Mouse (Mus musculus) embryonic facial prominence, embryonic 10.5 days (tissue): ENCODE measurements at regions not wholly inside any gene's neighbourhood (a gene's known extent, or its start where the extent isn't known, plus 50 kb on each side); places are given as distances from the start of the nearest gene placed in this dataset.

ENCODE experiments used
- DNase-seq: peaks from one replicate; pipeline ENCODE4 v3.0.0-alpha.2; 2017; ENCODE audit warnings: low spot score
- H3K27ac ChIP-seq: fragments of 300-500 bp; sonication (generic); replicated peaks from 2 replicates; pipeline ENCODE4 v1.5.1; 2016; ENCODE audit warnings: mild to moderate bottlenecking
- H3K27me3 ChIP-seq: fragments of 300-500 bp; sonication (generic); replicated peaks from 2 replicates; pipeline ENCODE4 v1.6.1; 2016; ENCODE audit warnings: low read depth, mild to moderate bottlenecking; ENCODE audit not compliant: poor library complexity, severe bottlenecking
- H3K36me3 ChIP-seq: fragments of 300-500 bp; sonication (generic); replicated peaks from 2 replicates; pipeline ENCODE4 v1.6.1; 2016; ENCODE audit warnings: mild to moderate bottlenecking, moderate library complexity
- H3K4me1 ChIP-seq: fragments of 300-500 bp; sonication (generic); 2 replicates; pipeline ENCODE4 v1.6.1; 2016
- H3K4me3 ChIP-seq: fragments of 300-500 bp; sonication (generic); 2 replicates; pipeline ENCODE4 v1.5.1; 2016; ENCODE audit warnings: mild to moderate bottlenecking, moderate library complexity
- H3K9me3 ChIP-seq: fragments of 300-500 bp; sonication (generic); 2 replicates; pipeline ENCODE4 v1.6.1; 2016; ENCODE audit warnings: mild to moderate bottlenecking
- WGBS: fragments of 180-500 bp; shearing (Covaris S2); methylation state at CpG from one replicate; pipeline ENCODE4 v1.1.7; 2016; 5-methylcytosine and 5-hydroxymethylcytosine counted together

- Histone ChIP-seq H3K4me3 (no peak overlapping the region), H3K27ac (no peak overlapping the region), H3K4me1 (peaks cover 11% of the 10 kb centered on the region), H3K27me3 (no peaks in the 10 kb centered on the region), H3K36me3 (no peaks in the 10 kb centered on the region), H3K9me3 (no peaks in the 10 kb centered on the region)
- no peak for DNase-seq
- WGBS, result 73% methylated on average over 4 of the region's 4 CpGs
These were observed 161.8 kb upstream of the Nckap5 start for GRCm38 (mm10) chr1:126992441-126992840.

- H3K27ac ChIP-seq, result no peak overlapping the region
- no peaks in the 10 kb centered on the region for H3K4me1 ChIP-seq
- DNase-seq, result no peak
- no peaks in the 10 kb centered on the region for H3K27me3 ChIP-seq
- no peak overlapping the region for H3K4me3 ChIP-seq
- H3K36me3 ChIP-seq, result no peaks in the 10 kb centered on the region
- 0 out of 2 replicates have a peak, but pooled peaks cover 8% of the 10 kb centered on the region for H3K9me3 ChIP-seq
- WGBS, result 89% methylated on average over 5 of the region's 5 CpGs
These were observed 152.2 kb upstream of the Nckap5 start for GRCm38 (mm10) chr1:126982805-126983204.

- no peak overlapping the region for H3K4me3 ChIP-seq
- H3K9me3 ChIP-seq, result 0 out of 2 replicates have a peak, but pooled peaks cover 8% of the 10 kb centered on the region
- WGBS, result 94% methylated on average over 14 of the region's 14 CpGs
- no peaks in the 10 kb centered on the region for H3K36me3 ChIP-seq
- no peak overlapping the region for H3K27ac ChIP-seq
- H3K4me1 ChIP-seq, result no peaks in the 10 kb centered on the region
- no peak for DNase-seq
- H3K27me3 ChIP-seq, result no peaks in the 10 kb centered on the region
These were observed 149.7 kb upstream of the Nckap5 start for GRCm38 (mm10) chr1:126980311-126980710.

GRCm38 (mm10) chr1:126973871-126974270, 143.3 kb upstream of the Nckap5 start:
- Histone ChIP-seq H3K9me3 (no peaks in the 10 kb centered on the region), H3K4me1 (no peaks in the 10 kb centered on the region), H3K4me3 (no peak overlapping the region), H3K27me3 (no peaks in the 10 kb centered on the region), H3K27ac (no peak overlapping the region), H3K36me3 (no peaks in the 10 kb centered on the region)
- no peak for DNase-seq
- 94% methylated on average over 1 of the region's 1 CpGs for WGBS

- DNase-seq, result no peak
- no peaks in the 10 kb centered on the region for H3K27me3 ChIP-seq
- no peaks in the 10 kb centered on the region for H3K36me3 ChIP-seq
- H3K27ac ChIP-seq, result no peak overlapping the region
- no peaks in the 10 kb centered on the region for H3K9me3 ChIP-seq
- no peaks in the 10 kb centered on the region for H3K4me1 ChIP-seq
- no peak overlapping the region for H3K4me3 ChIP-seq
- 78% methylated on average over 10 of the region's 10 CpGs for WGBS
These were observed 141.3 kb upstream of the Nckap5 start for GRCm38 (mm10) chr1:126971777-126972421.

GRCm38 (mm10) chr1:126971118-126971517, 140.5 kb upstream of the Nckap5 start:
- Histone ChIP-seq H3K27ac (no peak overlapping the region), H3K4me1 (no peaks in the 10 kb centered on the region), H3K27me3 (no peaks in the 10 kb centered on the region), H3K9me3 (no peaks in the 10 kb centered on the region), H3K4me3 (no peak overlapping the region), H3K36me3 (no peaks in the 10 kb centered on the region)
- 87% methylated on average over 1 of the region's 1 CpGs for WGBS
- DNase-seq, result no peak

- DNase-seq, result no peak
- Histone ChIP-seq H3K4me1 (no peaks in the 10 kb centered on the region), H3K36me3 (no peaks in the 10 kb centered on the region), H3K27me3 (no peaks in the 10 kb centered on the region), H3K27ac (no peak overlapping the region), H3K4me3 (no peak overlapping the region), H3K9me3 (no peaks in the 10 kb centered on the region)
These were observed 135.8 kb upstream of the Nckap5 start for GRCm38 (mm10) chr1:126966394-126966793.

- no peak for DNase-seq
- Histone ChIP-seq H3K36me3 (no peaks in the 10 kb centered on the region), H3K9me3 (no peaks in the 10 kb centered on the region), H3K27ac (no peak overlapping the region), H3K27me3 (no peaks in the 10 kb centered on the region), H3K4me1 (no peaks in the 10 kb centered on the region), H3K4me3 (no peak overlapping the region)
- WGBS, result 83% methylated on average over 12 of the region's 12 CpGs
These were observed 125.5 kb upstream of the Nckap5 start for GRCm38 (mm10) chr1:126955839-126956720.

GRCm38 (mm10) chr1:126947860-126948259, 117.3 kb upstream of the Nckap5 start:
- Histone ChIP-seq H3K36me3 (no peaks in the 10 kb centered on the region), H3K4me1 (no peaks in the 10 kb centered on the region), H3K27me3 (no peaks in the 10 kb centered on the region), H3K9me3 (no peaks in the 10 kb centered on the region), H3K4me3 (no peak overlapping the region), H3K27ac (no peak overlapping the region)
- WGBS, result 89% methylated on average over 1 of the region's 1 CpGs
- no peak for DNase-seq

- Histone ChIP-seq H3K27me3 (no peaks in the 10 kb centered on the region; the same call in 1 of the 2 replicates), H3K27ac (no peak overlapping the region; the same call in 1 of the 2 replicates), H3K36me3 (no peaks in the 10 kb centered on the region), H3K4me3 (no peak overlapping the region), H3K4me1 (peaks cover 23% of the 10 kb centered on the region), H3K9me3 (no peaks in the 10 kb centered on the region)
- DNase-seq, result no peak
- WGBS, result 58% methylated on average over 4 of the region's 4 CpGs
These were observed 102.1 kb upstream of the Nckap5 start for GRCm38 (mm10) chr1:126932658-126933057.

- H3K27me3 ChIP-seq, result no peaks in the 10 kb centered on the region; the same call in 1 of the 2 replicates
- H3K27ac ChIP-seq, result no peak overlapping the region
- H3K9me3 ChIP-seq, result no peaks in the 10 kb centered on the region
- 2% methylated on average over 6 of the region's 6 CpGs for WGBS
- H3K4me1 ChIP-seq, result peaks cover 23% of the 10 kb centered on the region
- H3K36me3 ChIP-seq, result no peaks in the 10 kb centered on the region
- peak; percentile 85 for DNase-seq
- H3K4me3 ChIP-seq, result no peak overlapping the region
These were observed 101.2 kb upstream of the Nckap5 start for GRCm38 (mm10) chr1:126931754-126932153.

GRCm38 (mm10) chr1:126931093-126931492, 100.5 kb upstream of the Nckap5 start:
- DNase-seq, result no peak
- H3K27me3 ChIP-seq, result no peaks in the 10 kb centered on the region; the same call in 1 of the 2 replicates
- peaks cover 23% of the 10 kb centered on the region for H3K4me1 ChIP-seq
- H3K36me3 ChIP-seq, result no peaks in the 10 kb centered on the region
- 82% methylated on average over 10 of the region's 10 CpGs for WGBS
- no peak overlapping the region for H3K27ac ChIP-seq
- no peaks in the 10 kb centered on the region for H3K9me3 ChIP-seq
- H3K4me3 ChIP-seq, result no peak overlapping the region

- no peak for DNase-seq
- H3K4me3 ChIP-seq, result no peak overlapping the region
- peaks cover 23% of the 10 kb centered on the region for H3K4me1 ChIP-seq
- H3K27ac ChIP-seq, result no peak overlapping the region
- H3K27me3 ChIP-seq, result no peaks in the 10 kb centered on the region; the same call in 1 of the 2 replicates
- H3K36me3 ChIP-seq, result no peaks in the 10 kb centered on the region
- 87% methylated on average over 14 of the region's 14 CpGs for WGBS
- H3K9me3 ChIP-seq, result no peaks in the 10 kb centered on the region
These were observed 100.0 kb upstream of the Nckap5 start for GRCm38 (mm10) chr1:126930611-126931010.
